Mouse (Mus musculus) testis, adult 2 months (tissue): Measurements from ENCODE around the gene Ppp1r37. TPM values are rescaled to one million over a fixed set of nuclear protein-coding genes. Genes with fewer than 3 reads are reported as not detected.
A peak's percentile ranks its signal among the peaks of the same experiment; 100 is the strongest.
"Not testable (repeated sequence)": the region's sequence is repeated elsewhere in the genome, so short reads cannot be mapped to it uniquely, and the experiment has no call there.

ENCODE experiments used
- H3K27ac ChIP-seq: fragments of 200-500 bp; 2 replicates; pipeline ENCODE4 v1.5.1; 2012; ENCODE audit warnings: low read depth, low read length; ENCODE audit not compliant: control insufficient read depth, insufficient read depth
- H3K27me3 ChIP-seq: fragments of 200-500 bp; 2 replicates; pipeline ENCODE4 v1.6.1; 2012; ENCODE audit warnings: mild to moderate bottlenecking, low read length, moderate library complexity; ENCODE audit not compliant: control insufficient read depth, insufficient read depth
- H3K36me3 ChIP-seq: fragments of 200-500 bp; 2 replicates; pipeline ENCODE4 v1.6.1; 2012; ENCODE audit warnings: mild to moderate bottlenecking, low read length; ENCODE audit not compliant: control insufficient read depth, insufficient read depth
- H3K4me1 ChIP-seq: fragments of 200-500 bp; 2 replicates; pipeline ENCODE4 v1.6.1; 2012; ENCODE audit warnings: low read length; ENCODE audit not compliant: control insufficient read depth, insufficient read depth
- H3K4me3 ChIP-seq: fragments of 200-500 bp; 2 replicates; pipeline ENCODE4 v1.5.1; 2012; ENCODE audit warnings: low read depth, mild to moderate bottlenecking, low read length, moderate library complexity, mixed read lengths; ENCODE audit not compliant: control insufficient read depth
- CTCF ChIP-seq: fragments of 200-500 bp; IDR thresholded peaks from 2 replicates; pipeline ENCODE4 v1.5.1; 2012; ENCODE audit warnings: low read depth, mild to moderate bottlenecking, inconsistent platforms, low read length, moderate library complexity; ENCODE audit not compliant: control insufficient read depth, insufficient read depth, insufficient replicate concordance
- POLR2A ChIP-seq: fragments of 200-500 bp; IDR thresholded peaks from 2 replicates; pipeline ENCODE4 v1.6.1; 2012; ENCODE audit warnings: low read depth, mild to moderate bottlenecking, inconsistent platforms, low read length, moderate library complexity; ENCODE audit not compliant: control insufficient read depth
- polyA plus RNA-seq: library from polyadenylated mRNA; depleted of rRNA; stranded (reverse); fragments of >200 nt; gene quantifications from 2 replicates; pipeline ENCODE4 v1.2.3, GENCODE M21; 2012; rRNA removed

Gene Ppp1r37
- polyA plus RNA-seq: 37.3 and 48.4 TPM in 2 replicates

DNA sequence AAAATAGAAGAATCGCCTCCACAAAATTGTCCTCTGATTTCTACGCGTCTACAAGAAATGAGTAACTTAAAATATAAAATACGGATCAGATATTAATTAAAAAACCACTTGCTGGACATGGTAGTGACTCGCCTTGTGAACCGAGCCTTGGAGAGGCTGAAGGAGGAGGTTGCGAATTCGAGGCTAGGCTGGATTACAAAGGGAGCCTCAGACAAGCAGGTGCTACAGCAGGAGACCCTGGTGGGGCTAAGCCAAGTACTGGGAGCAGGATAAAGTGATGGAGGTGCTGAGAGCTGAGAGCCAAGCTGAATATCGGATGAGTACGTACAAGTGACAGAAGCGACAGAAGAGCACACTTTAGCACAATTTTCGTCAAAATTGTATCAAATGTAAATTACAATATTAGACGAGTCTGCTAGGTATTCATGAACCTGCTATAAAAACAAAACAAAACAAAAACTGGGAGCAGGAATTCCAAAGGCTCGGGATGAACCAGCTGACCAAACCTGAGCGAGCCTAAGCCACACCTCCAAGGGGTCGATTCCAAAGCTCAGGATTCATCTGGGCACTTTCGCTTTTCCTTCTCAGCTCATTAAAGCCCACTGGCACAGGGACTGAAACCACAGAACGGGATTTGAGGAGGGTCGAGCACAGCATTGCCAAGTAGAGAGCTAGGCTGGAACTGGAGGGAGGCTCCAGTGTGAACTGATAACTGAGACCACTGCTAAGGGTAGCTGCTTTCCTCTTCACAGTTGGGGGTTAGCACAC lies at the start of gene Ppp1r37:
Gene Ppp1r37 (minus strand): TSS at position 434 of the 768 bp plus-strand sequence.
- TF ChIP-seq CTCF: no peak
- no peak for TF ChIP-seq POLR2A
- Histone ChIP-seq H3K27ac (peak within 1 kb of the TSS; percentile 93), H3K27me3 (no peaks in the 10 kb centered on the region), H3K4me3 (peak within 1 kb of the TSS; percentile 97), H3K36me3 (no peaks in the 10 kb centered on the region), H3K4me1 (peaks cover 18% of the 10 kb centered on the region)

DNA sequence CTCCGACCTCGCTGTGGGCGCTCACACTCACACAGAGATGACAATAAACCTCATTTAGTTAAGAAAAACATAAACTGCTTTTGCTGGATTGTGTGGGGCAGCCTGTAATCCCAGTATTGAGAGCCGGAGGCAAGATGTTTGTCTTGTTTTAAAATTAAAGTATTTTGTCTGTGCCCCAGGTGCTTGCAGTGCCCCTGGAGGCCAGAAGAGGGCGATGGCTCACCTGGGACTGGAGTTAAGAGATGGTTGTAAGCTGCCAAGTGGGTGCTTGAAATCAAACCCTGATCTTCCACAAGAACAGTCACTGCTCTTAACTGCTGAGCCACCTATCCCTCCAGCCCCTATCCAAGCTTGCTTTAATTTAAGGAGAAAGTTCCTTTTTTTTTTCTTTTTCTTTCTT lies 48.1 kb upstream of the Ppp1r37 start:
- TF ChIP-seq CTCF (peak; percentile 56; the same call in 1 of the 2 replicates), POLR2A (no peak)
- Histone ChIP-seq H3K4me1 (no peaks in the 10 kb centered on the region), H3K36me3 (no peaks in the 10 kb centered on the region), H3K4me3 (no peak overlapping the region), H3K27ac (no peak overlapping the region), H3K27me3 (no peaks in the 10 kb centered on the region)

DNA sequence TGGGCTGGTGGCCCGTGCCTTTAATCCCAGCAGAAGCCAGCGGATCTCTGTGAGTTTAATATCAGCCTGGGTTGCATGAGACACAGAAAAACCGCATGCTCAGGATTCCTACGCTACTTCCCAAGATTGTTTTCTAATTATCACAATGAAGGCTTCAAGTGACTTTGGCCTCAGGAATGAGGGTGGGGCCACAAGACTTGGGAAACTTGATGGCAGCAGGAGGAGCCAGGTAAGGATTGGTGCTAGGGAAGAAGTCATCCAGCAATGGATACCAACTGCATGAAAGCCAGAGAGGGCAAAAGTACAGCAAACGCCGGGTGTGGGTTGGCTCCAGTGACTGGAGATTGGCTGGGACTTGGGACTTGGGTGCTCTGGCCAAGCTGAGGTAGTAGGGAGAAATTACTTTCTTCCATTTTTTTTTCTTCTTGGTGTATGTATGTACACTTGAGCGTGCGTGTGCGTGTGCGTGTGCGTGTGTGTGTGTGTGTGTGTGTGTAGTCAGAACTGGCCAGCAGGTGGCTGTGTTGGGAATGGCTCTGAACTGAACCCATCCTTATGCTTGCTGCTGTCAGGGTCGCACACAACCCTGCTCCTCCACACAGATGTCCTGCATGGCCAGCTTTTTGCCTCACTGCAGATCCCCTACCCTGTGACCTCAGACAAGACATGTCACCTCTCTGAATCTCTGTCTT lies 46.9 kb upstream of the Ppp1r37 start:
- no peak for TF ChIP-seq POLR2A
- TF ChIP-seq CTCF: no peak
- Histone ChIP-seq H3K36me3 (no peaks in the 10 kb centered on the region), H3K4me3 (no peak overlapping the region), H3K27ac (no peak overlapping the region), H3K4me1 (no peaks in the 10 kb centered on the region), H3K27me3 (no peaks in the 10 kb centered on the region)

DNA sequence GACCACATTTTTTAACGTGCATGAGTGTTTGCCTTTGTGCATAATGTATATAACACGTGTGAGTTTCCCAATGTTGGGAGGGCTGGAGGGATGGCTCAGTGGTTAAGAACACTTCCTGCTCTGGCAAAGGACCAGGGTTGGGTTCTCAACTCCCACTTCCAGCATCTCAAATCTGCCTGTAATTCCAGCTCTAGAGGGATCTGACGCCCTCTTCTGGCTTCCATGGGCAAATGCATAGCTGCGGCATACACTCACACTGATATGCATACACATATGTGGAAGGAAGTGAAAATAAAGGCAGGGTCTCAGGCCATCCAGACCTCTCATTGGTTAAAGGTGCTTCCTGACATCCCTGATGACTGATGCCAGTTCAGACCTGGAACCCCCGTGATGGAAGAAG lies 44.4 kb upstream of the Ppp1r37 start:
- H3K36me3 ChIP-seq: no peaks in the 10 kb centered on the region
- TF ChIP-seq CTCF (no peak), POLR2A (no peak)
- no peak overlapping the region for H3K4me3 ChIP-seq
- peaks cover 4% of the 10 kb centered on the region for H3K4me1 ChIP-seq
- H3K27me3 ChIP-seq: no peaks in the 10 kb centered on the region
- H3K27ac ChIP-seq: no peak overlapping the region

DNA sequence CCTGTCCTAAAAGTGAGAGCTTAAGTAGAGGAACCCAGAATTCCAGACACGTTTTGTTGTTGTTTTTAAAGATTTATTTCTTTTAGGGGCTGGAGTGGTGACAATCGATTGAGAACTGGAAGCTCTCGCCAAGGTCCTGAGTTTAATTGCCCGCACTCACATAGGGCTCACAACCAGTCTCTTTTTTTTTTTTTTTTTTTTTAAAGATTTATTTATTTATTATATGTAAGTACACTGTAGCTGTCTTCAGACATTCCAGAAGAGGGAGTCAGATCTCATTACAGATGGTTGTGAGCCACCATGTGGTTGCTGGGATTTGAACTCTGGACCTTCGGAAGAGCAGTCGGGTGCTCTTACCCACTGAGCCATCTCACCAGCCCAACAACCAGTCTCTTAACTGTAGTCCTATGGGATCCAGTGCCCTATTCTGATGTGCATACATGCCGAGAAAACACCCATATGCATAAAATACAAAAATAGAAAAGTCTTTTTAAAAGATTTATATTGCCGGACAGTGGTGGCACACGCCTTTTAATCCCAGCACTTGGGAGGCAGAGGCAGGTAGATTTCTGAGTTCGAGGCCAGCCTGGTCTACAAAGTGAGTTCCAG lies 41.8 kb upstream of the Ppp1r37 start:
- not testable (repeated sequence) for H3K36me3 ChIP-seq, H3K27me3 ChIP-seq, H3K27ac ChIP-seq, H3K4me1 ChIP-seq
- peak overlapping the region; percentile 93 for H3K4me3 ChIP-seq

DNA sequence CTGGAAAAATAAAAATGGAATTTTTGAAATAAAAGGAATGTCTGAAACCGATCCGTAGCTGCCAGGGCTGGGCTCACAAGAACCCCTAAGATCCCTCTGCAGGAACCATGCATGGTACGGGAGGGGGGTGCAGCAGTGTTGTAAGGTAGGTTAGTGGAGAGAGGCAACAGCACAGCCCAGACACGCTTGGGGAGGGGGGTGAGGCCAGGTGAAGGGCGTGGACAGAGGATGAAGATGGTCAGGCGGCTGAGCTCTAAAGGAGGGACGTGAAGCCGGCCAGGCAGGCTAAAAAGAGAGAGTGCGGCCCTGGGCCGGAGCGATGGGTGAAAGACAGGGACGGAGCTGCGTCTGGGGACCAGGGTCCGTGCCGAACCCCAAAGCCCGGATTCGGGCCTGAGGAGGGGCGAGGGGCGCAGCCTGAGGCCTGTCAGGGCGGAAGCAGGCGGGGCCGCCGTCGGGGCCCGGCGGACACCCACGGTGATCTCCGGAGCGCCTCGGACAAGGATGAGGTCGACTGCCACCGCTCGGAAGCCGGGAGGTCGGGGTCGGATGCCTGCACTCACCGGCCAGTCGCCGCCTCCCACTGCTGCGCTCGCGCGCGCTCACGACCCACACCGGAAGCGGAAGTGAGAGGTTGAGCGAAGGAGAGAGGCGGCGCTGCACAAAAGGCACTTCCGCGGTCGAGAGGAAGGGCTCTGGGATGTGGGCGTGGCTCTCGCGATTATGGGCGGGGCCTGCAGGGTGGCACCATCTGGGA lies 41.2 kb upstream of the Ppp1r37 start, which contains the start of gene Clasrp:
Gene Clasrp (minus strand): TSS at position 638 of the 757 bp plus-strand sequence.
- peak within 1 kb of the TSS; percentile 93 for H3K4me3 ChIP-seq
- TF ChIP-seq POLR2A (peak; percentile 80), CTCF (no peak)

DNA sequence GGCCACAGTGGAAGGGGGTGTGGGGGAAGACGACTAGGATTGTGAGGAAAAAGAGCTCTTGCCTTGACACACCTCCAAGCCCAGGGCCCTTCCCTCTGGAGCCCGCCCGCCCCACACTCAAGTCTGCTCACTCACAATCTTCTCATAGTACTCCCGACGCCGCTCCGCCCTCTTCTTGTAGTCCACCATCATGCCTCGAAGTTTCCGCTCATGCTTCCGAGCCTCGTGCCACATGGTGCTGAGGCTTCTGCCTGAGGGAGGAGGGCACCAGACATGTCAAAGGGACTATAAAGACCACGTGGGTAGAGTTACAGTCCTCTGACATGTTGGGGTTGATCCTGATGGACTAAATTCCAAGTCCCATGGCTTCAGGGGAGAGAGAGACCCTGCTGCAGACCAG lies 40.2 kb upstream of the Ppp1r37 start:
- TF ChIP-seq CTCF (no peak), POLR2A (no peak)
- H3K36me3 ChIP-seq: no peaks in the 10 kb centered on the region
- H3K4me3 ChIP-seq: no peak overlapping the region
- no peak overlapping the region for H3K27ac ChIP-seq
- H3K4me1 ChIP-seq: peaks cover 4% of the 10 kb centered on the region
- no peaks in the 10 kb centered on the region for H3K27me3 ChIP-seq

More for the DNA sequence above, 41.2 kb upstream of the Ppp1r37 start, which contains the start of gene Clasrp:
- Histone ChIP-seq H3K27ac (peak within 1 kb of the TSS; percentile 45; the same call in 1 of the 2 replicates), H3K27me3 (no peaks in the 10 kb centered on the region), H3K36me3 (no peaks in the 10 kb centered on the region), H3K4me1 (peaks cover 4% of the 10 kb centered on the region)
